ENCODE assay signal across 9 mouse cellular contexts in the genomic region with DNA sequence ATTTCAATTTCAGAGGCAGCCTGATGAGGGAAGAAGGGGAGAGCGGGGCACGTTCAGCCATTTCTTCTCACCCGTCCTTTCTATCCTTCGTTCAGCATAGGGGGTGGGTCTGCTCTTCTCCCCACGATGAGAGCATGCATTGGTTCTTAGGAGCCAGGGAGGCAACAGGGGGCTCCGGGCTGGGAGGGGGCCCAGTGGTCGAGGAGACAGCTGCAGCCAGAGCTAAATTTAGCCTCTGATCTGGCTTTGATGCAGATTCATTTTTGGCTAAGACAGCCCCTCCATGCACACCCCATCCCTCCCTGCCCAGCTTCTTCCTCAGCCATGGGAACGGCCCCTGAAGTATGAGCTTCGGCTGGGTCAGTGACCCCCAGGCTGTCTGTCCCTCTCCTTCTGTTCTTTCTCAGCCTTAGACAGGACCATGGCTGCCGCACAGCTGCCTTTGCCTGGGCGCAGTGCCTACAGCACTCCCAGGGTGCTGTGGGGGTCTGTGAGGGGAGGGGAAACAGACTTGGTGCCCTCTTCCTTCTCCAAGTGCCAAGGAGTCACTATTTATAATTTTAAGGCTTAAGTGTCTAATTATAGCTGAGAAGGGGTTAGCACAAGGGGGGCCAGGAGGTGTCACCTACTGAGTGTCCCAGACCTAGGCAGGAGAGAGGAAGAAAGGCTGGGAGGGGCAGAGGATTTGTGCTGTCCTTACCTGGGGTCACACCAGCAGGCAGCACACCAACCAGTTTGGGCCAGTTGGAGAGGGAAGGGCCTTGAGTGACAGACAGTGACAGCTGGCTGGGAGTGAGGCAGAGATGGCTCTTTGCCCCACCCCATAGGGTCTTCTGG. TPM values are rescaled to one million over a fixed set of nuclear protein-coding genes. Genes with fewer than 3 reads are reported as not detected.
DNase-seq lines count a peak whose midpoint lies in the region; ATAC-seq lines count a peak whose summit lies in the region.
"Had no signal": no experiment of that assay in that cellular context is flagged by ENCODE, and none has a peak within 500 bp of the region (broad histone marks: within the 10 kb centered on the region; RNA-seq: fewer than 3 reads in every experiment).

No protein-coding gene starts in this region.

- peak overlapping the region; percentile 11; the same call in 1 of the 2 replicates for H3K4me2 ChIP-seq in heart, embryonic 12.5 days
- peak overlapping the region; percentile 12; the same call in 1 of the 2 replicates for H3K4me2 ChIP-seq in midbrain, embryonic 11.5 days

- WGBS in heart, embryonic 12.5 days, result 43% methylated on average over 11 of the region's 11 CpGs
- WGBS in midbrain, embryonic 11.5 days, result 69% methylated on average over 11 of the region's 11 CpGs

- peaks cover 45% of the 10 kb centered on the region for H3K4me1 ChIP-seq in heart, embryonic 12.5 days (replicated peaks)
- H3K4me1 ChIP-seq in midbrain, embryonic 11.5 days (ENCODE audit: control insufficient read depth, insufficient read depth, low read length), result peaks cover 29% of the 10 kb centered on the region

- H3K27ac ChIP-seq in heart, embryonic 12.5 days (ENCODE audit: poor library complexity, severe bottlenecking), result no peak overlapping the region
- no peak overlapping the region for H3K27ac ChIP-seq in midbrain, embryonic 11.5 days (ENCODE audit: low read depth, low read length)

- peak overlapping the region; percentile 48; the same call in 1 of the 2 replicates for H3K9ac ChIP-seq in heart, embryonic 12.5 days
- no peak overlapping the region for H3K9ac ChIP-seq in midbrain, embryonic 11.5 days (ENCODE audit: low read length)

- peaks cover 12% of the 10 kb centered on the region for H3K36me3 ChIP-seq in heart, embryonic 12.5 days
- peaks cover 5% of the 10 kb centered on the region for H3K36me3 ChIP-seq in midbrain, embryonic 11.5 days (ENCODE audit: control insufficient read depth, insufficient read depth, low read length)

- ATAC-seq in heart, embryonic 12.5 days (ENCODE audit: insufficient number of reproducible peaks, low FRiP score), result no peak
- no peak for ATAC-seq in midbrain, embryonic 11.5 days (ENCODE audit: low FRiP score)

- H3K4me3 ChIP-seq in heart, embryonic 12.5 days, result no peak overlapping the region
- no peak overlapping the region for H3K4me3 ChIP-seq in midbrain, embryonic 11.5 days (ENCODE audit: low read depth, low read length)

- H3K9me3 ChIP-seq in heart, embryonic 12.5 days (replicated peaks), result no peaks in the 10 kb centered on the region
- no peaks in the 10 kb centered on the region for H3K9me3 ChIP-seq in midbrain, embryonic 11.5 days (ENCODE audit: control insufficient read depth, low read length)

- peaks cover 19% of the 10 kb centered on the region; the same call in 1 of the 2 replicates for H3K27me3 ChIP-seq in heart, embryonic 12.5 days (replicated peaks)
- H3K27me3 ChIP-seq in midbrain, embryonic 11.5 days (ENCODE audit: control insufficient read depth, insufficient read depth, low read length), result no peaks in the 10 kb centered on the region; the same call in 1 of the 2 replicates

- DNase-seq in cerebellum, postnatal 14 days, result peak; percentile 54 to 78
- no peak for DNase-seq in cerebellum, adult 11 months
- peak; percentile 81 for DNase-seq in ES-CJ7 (ENCODE audit: low read depth, low spot score)
- DNase-seq in midbrain, embryonic 11.5 days (ENCODE audit: low spot score, missing footprints), result no peak
- DNase-seq in adrenal gland, postnatal 10 days, result no peak
- no peak for DNase-seq in layer of hippocampus, adult 18-20 months (ENCODE audit: low spot score in 2 of 2)
- DNase-seq in adrenal gland, postnatal 36 days, result no peak

RNA-seq across cellular contexts. Expression of a gene that starts 3.4 kb away (rescaled TPM):
- 3.6 and 5.5 TPM in 2 replicates for polyA plus RNA-seq in heart, embryonic 12.5 days (2016; fragmentation: Nextera tagmentation; extraction: Ambion mirVana)
- polyA plus RNA-seq in midbrain, embryonic 11.5 days (2014; fragmentation: Nextera tagmentation; extraction: Ambion mirVana), result 14.1 and 17.8 TPM in 2 replicates
- 10 to 100 TPM in 1 of 2 experiments, 1 to 10 TPM in 1; 8.3 to 17.1 TPM for total RNA-seq in adrenal gland, postnatal 10 days (2021)
- total RNA-seq in layer of hippocampus, adult 18-20 months (2021), result 10 to 100 TPM; 29.4 to 34.2 TPM
- total RNA-seq in adrenal gland, postnatal 36 days (2021), result 1 to 10 TPM; 2.3 to 3.7 TPM
- total RNA-seq: megakaryocyte-erythroid progenitor cell, adult 5-6 weeks had no signal

RNA-seq across cellular contexts. Expression of a gene that starts 21.5 kb away (rescaled TPM):
- polyA plus RNA-seq in heart, embryonic 12.5 days (2016; fragmentation: Nextera tagmentation; extraction: Ambion mirVana), result 0.62 and 0.91 TPM in 2 replicates
- 2.2 and 2.9 TPM in 2 replicates for polyA plus RNA-seq in midbrain, embryonic 11.5 days (2014; fragmentation: Nextera tagmentation; extraction: Ambion mirVana)
- total RNA-seq in adrenal gland, postnatal 10 days (2021), result 1 to 10 TPM; 3.7 to 4.4 TPM
- total RNA-seq in layer of hippocampus, adult 18-20 months (2021), result 1 to 10 TPM; 2.6 to 3.1 TPM
- total RNA-seq in adrenal gland, postnatal 36 days (2021), result 1 to 10 TPM; 1.8 to 2.1 TPM

RNA-seq across cellular contexts. Expression of a gene that starts 29.7 kb away (rescaled TPM):
- polyA plus RNA-seq in heart, embryonic 12.5 days (2016; fragmentation: Nextera tagmentation; extraction: Ambion mirVana), result 8.1 and 9.1 TPM in 2 replicates
- 16.1 and 17.4 TPM in 2 replicates for polyA plus RNA-seq in midbrain, embryonic 11.5 days (2014; fragmentation: Nextera tagmentation; extraction: Ambion mirVana)
- 1 to 10 TPM; 9.2 to 9.8 TPM for total RNA-seq in adrenal gland, postnatal 10 days (2021)
- 10 to 100 TPM; 16.1 to 16.5 TPM for total RNA-seq in layer of hippocampus, adult 18-20 months (2021)
- total RNA-seq in adrenal gland, postnatal 36 days (2021), result 1 to 10 TPM; 8.3 to 9.7 TPM

RNA-seq across cellular contexts. Expression of a gene that starts 29.8 kb away (rescaled TPM):
- polyA plus RNA-seq in heart, embryonic 12.5 days (2016; fragmentation: Nextera tagmentation; extraction: Ambion mirVana), result 48.6 and 52.7 TPM in 2 replicates
- polyA plus RNA-seq in midbrain, embryonic 11.5 days (2014; fragmentation: Nextera tagmentation; extraction: Ambion mirVana), result 84.9 and 86.3 TPM in 2 replicates
- total RNA-seq in adrenal gland, postnatal 10 days (2021), result 10 to 100 TPM; 30.6 to 38.6 TPM
- 10 to 100 TPM; 43.5 to 48.9 TPM for total RNA-seq in layer of hippocampus, adult 18-20 months (2021)
- 10 to 100 TPM; 33.8 to 35.4 TPM for total RNA-seq in adrenal gland, postnatal 36 days (2021)

RNA-seq across cellular contexts. Expression of a gene that starts 39.4 kb away (rescaled TPM):
- polyA plus RNA-seq in heart, embryonic 12.5 days (2016; fragmentation: Nextera tagmentation; extraction: Ambion mirVana), result 0.59 and 0.69 TPM in 2 replicates
- 0.97 TPM in 1 of 2 replicates, not detected in the other for polyA plus RNA-seq in midbrain, embryonic 11.5 days (2014; fragmentation: Nextera tagmentation; extraction: Ambion mirVana)
- 10 to 100 TPM in 1 of 2 experiments, 1 to 10 TPM in 1; 8.1 to 25.3 TPM for total RNA-seq in adrenal gland, postnatal 10 days (2021)
- under 1 TPM; 0.48 to 0.82 TPM for total RNA-seq in layer of hippocampus, adult 18-20 months (2021)
- total RNA-seq in adrenal gland, postnatal 36 days (2021), result 1 to 10 TPM in 1 of 2 experiments, under 1 TPM in 1; 0.66 to 1.4 TPM

Comparison
In these comparisons a context has a peak if more than half of its experiments do, and no peak if none do; other contexts are left out.
1. DNase-seq: peak in cerebellum, postnatal 14 days (2 of 2) and ES-CJ7 (single experiment); none in cerebellum, adult 11 months (single experiment), midbrain, embryonic 11.5 days (single experiment), adrenal gland, postnatal 10 days (single experiment), layer of hippocampus, adult 18-20 months (0 of 2) and adrenal gland, postnatal 36 days (0 of 2).